Mouse (Mus musculus) neutrophil, adult 65 days (primary cell): ENCODE data around the gene Gm15128. TPM values are rescaled to one million over a fixed set of nuclear protein-coding genes. Genes with fewer than 3 reads are reported as not detected.

Experiments
- total RNA-seq: library from RNA; stranded (reverse); gene quantifications from 2 replicates; pipeline ENCODE4 v1.2.4, GENCODE M21; 2023

The Gm15128 gene
- not detected in 2 replicates for total RNA-seq

DNA sequence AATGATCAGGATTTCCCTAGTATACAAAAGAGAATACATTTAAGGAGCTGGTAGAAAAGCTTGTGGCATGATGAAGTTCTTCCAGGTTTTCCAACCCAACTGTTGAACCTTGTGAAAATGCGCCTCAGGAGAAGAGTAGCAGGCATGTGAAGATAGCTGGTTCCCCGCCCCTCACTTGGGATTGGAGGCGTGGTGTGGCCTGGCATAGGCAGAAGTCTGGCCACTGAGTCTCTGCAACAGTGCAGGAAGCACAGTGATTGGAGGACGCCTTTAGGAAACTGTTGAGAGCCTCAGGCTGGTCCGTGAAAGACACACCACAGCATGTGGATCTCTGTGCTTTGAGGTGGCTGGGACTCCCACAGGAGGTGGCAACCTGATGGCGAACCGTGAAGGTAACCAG lies at the start of gene Gm15128:
Gm15128 (plus strand) TSS at position 301 of the 400 bp plus-strand sequence.

Other genes with a start within 250 kb of the Gm15128 start
- gene Lrch2, start 211.9 kb upstream of the Gm15128 start, total RNA-seq = not detected in 2 replicates
- not detected in 2 replicates for gene Gm15080, start 227.0 kb downstream of the Gm15128 start, total RNA-seq